Mouse (Mus musculus) G1E (cell line): ENCODE measurements around the gene Ttc8. TPM values are rescaled to one million over a fixed set of nuclear protein-coding genes. Genes with fewer than 3 reads are reported as not detected.

ENCODE experiments used
- ATAC-seq: 2 replicates; pipeline ENCODE4 v1.8.0; 2016; ENCODE audit warnings: mild to moderate bottlenecking; ENCODE audit not compliant: insufficient number of reproducible peaks, poor library complexity, low FRiP score, severe bottlenecking; ENCODE audit errors: extremely low read depth
- DNase-seq: peaks from one replicate; pipeline ENCODE4 v3.0.0; 2012; ENCODE audit warnings: low spot score
- H3K27me3 ChIP-seq: 2 replicates; pipeline ENCODE4 v1.6.1; 2012; ENCODE audit warnings: mild to moderate bottlenecking, low read length, inconsistent platforms; ENCODE audit not compliant: insufficient read depth
- H3K36me3 ChIP-seq: replicated peaks from 2 replicates; pipeline ENCODE3; 2012; ENCODE audit warnings: mild to moderate bottlenecking, inconsistent platforms
- H3K4me1 ChIP-seq: 2 replicates; pipeline ENCODE4 v1.6.1; 2012; ENCODE audit warnings: low read depth, low read length, inconsistent platforms, mixed read lengths; ENCODE audit not compliant: insufficient read depth
- H3K4me3 ChIP-seq: 2 replicates; pipeline ENCODE4 v1.5.1; 2012; ENCODE audit warnings: low read depth, mild to moderate bottlenecking, inconsistent platforms, low read length, moderate library complexity, mixed read lengths
- H3K9me3 ChIP-seq: replicated peaks from 2 replicates; pipeline ENCODE4 v1.6.1; 2012; ENCODE audit warnings: inconsistent platforms
- CTCF ChIP-seq: IDR thresholded peaks from 2 replicates; pipeline ENCODE4 v1.5.1; 2012; ENCODE audit warnings: low read depth, low read length, inconsistent platforms, mixed read lengths
- GATA1 ChIP-seq: IDR thresholded peaks from 2 replicates; pipeline ENCODE4 v1.6.1; 2012; ENCODE audit warnings: borderline replicate concordance, low read length, inconsistent platforms, mixed read lengths
- GATA2 ChIP-seq: IDR thresholded peaks from 2 replicates; pipeline ENCODE4 v1.6.1; 2012; ENCODE audit warnings: low read depth, low read length, inconsistent platforms, borderline replicate concordance
- POLR2AphosphoS5 ChIP-seq: IDR thresholded peaks from 2 replicates; pipeline ENCODE4 v1.6.1; 2012; ENCODE audit warnings: low read depth, low read length, inconsistent platforms; ENCODE audit not compliant: insufficient replicate concordance
- TAL1 ChIP-seq: conservative IDR thresholded peaks from 2 replicates; pipeline ENCODE4 v1.6.1; 2012; ENCODE audit warnings: low read depth, low read length, inconsistent platforms, mixed read lengths
- polyA plus RNA-seq: library from polyadenylated mRNA; stranded (reverse); fragments of >175 nt; gene quantifications from 2 replicates; pipeline ENCODE4 v1.2.3, GENCODE M21; 2012
- total RNA-seq, 2 experiments: library from RNA; stranded (forward) in 1 of 2; stranded (reverse) in 1 of 2; fragments of 200-1000 nt in 1 of 2; fragments of >200 nt in 1 of 2; fragmentation: Nextera tagmentation in 1 of 2; gene quantifications; 2 replicates each; pipeline ENCODE4 v1.2.3; 2014 to 2017

Gene Ttc8
- total and polyA plus RNA-seq, 3 experiments = 0.14 to 1.1 TPM; not detected in 1

DNA sequence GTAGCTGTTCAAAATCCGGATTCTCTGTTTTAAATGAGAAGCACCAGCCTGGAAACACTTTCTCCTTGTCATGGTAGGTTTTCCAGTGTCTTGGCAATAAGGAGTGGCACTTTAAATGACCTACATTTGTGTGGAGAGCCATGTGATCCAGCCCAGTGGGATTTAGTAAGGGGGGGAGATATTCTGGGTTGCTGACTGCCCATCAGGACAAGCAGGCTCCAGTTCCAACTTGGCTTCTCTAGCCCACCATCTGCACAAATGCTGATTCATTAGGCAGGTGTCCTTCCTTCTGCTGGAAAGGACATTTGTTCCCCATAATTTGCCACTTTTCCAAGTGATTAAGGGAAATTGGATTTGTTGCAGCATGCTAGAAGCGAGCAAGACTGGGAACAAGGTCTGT, 105.9 kb downstream of the Ttc8 start:
- no peak for DNase-seq
- H3K4me1 ChIP-seq = no peaks in the 10 kb centered on the region; the same call in 1 of the 2 replicates
- H3K9me3 ChIP-seq = no peaks in the 10 kb centered on the region; the same call in 1 of the 2 replicates
- peaks cover 6% of the 10 kb centered on the region; the same call in 1 of the 2 replicates for H3K27me3 ChIP-seq
- no peaks in the 10 kb centered on the region for H3K36me3 ChIP-seq
- H3K4me3 ChIP-seq = no peak overlapping the region
- no peak for TF ChIP-seq TAL1
- no peak for TF ChIP-seq POLR2AphosphoS5
- TF ChIP-seq CTCF = no peak
- TF ChIP-seq GATA2 = no peak
- TF ChIP-seq GATA1 = no peak
- ATAC-seq = no peak

DNA sequence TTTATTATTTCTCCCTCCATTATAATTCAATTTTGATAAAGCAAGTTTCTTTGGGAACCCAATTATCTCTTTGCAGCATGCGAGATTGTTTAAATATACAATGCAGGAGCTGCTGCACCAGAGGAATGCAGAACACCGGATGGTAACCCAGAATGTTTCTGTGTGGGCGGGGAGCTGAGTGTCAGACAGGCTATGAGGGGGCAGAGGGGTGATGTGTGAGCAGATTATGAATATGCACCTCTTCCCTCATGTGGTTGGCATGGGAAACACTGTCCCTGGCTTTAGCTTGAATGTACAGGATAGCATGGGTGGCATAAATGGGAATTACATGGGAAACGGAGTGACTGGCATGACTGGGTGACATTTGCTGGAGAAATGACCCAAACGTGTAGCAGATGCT, 108.3 kb downstream of the Ttc8 start:
- ATAC-seq = no peak
- Histone ChIP-seq H3K9me3 (no peaks in the 10 kb centered on the region; the same call in 1 of the 2 replicates), H3K4me3 (no peak overlapping the region), H3K27me3 (peaks cover 6% of the 10 kb centered on the region; the same call in 1 of the 2 replicates), H3K4me1 (no peaks in the 10 kb centered on the region; the same call in 1 of the 2 replicates), H3K36me3 (no peaks in the 10 kb centered on the region)
- TF ChIP-seq TAL1 (no peak), GATA1 (no peak), GATA2 (no peak), POLR2AphosphoS5 (no peak), CTCF (no peak)
- DNase-seq = no peak

GRCm38 (mm10) chr12:99030022-99030421, 109.6 kb downstream of the Ttc8 start:
- no peaks in the 10 kb centered on the region; the same call in 1 of the 2 replicates for H3K4me1 ChIP-seq
- DNase-seq (no peak), ATAC-seq (no peak)
- H3K9me3 ChIP-seq = no peaks in the 10 kb centered on the region; the same call in 1 of the 2 replicates
- H3K36me3 ChIP-seq = no peaks in the 10 kb centered on the region
- TF ChIP-seq CTCF (no peak), TAL1 (no peak), GATA2 (no peak), GATA1 (no peak)
- peaks cover 6% of the 10 kb centered on the region; the same call in 1 of the 2 replicates for H3K27me3 ChIP-seq
- no peak overlapping the region for H3K4me3 ChIP-seq

Other genes with a start within 250 kb of the Ttc8 start
- gene Ptpn21, start 183.2 kb upstream of the Ttc8 start, total RNA-seq (2014; fragmentation: Nextera tagmentation) = 35.4 and 36.5 TPM in 2 replicates
- gene Ptpn21, start 183.2 kb upstream of the Ttc8 start, total RNA-seq (2017) = 7.2 and 7.7 TPM in 2 replicates
- gene Ptpn21, start 183.2 kb upstream of the Ttc8 start, polyA plus RNA-seq = 6.7 and 9.0 TPM in 2 replicates
- gene Zc3h14, start 173.6 kb upstream of the Ttc8 start, total RNA-seq (2014; fragmentation: Nextera tagmentation) = 667 and 789 TPM in 2 replicates
- gene Zc3h14, start 173.6 kb upstream of the Ttc8 start, total RNA-seq (2017) = 226 and 228 TPM in 2 replicates
- 16.1 and 19.5 TPM in 2 replicates for gene Zc3h14, start 173.6 kb upstream of the Ttc8 start, polyA plus RNA-seq
- gene Eml5, start 19.1 kb upstream of the Ttc8 start, total RNA-seq (2014; fragmentation: Nextera tagmentation) = 28.9 and 37.0 TPM in 2 replicates
- gene Eml5, start 19.1 kb upstream of the Ttc8 start, total RNA-seq (2017) = 9.4 and 12.0 TPM in 2 replicates
- 1.2 and 1.7 TPM in 2 replicates for gene Eml5, start 19.1 kb upstream of the Ttc8 start, polyA plus RNA-seq